7 mouse cellular contexts compared by ENCODE assay signal in genomic region chr1:91446060-91446459, GRCm38 (mm10). TPM values are rescaled to one million over a fixed set of nuclear protein-coding genes. Genes with fewer than 3 reads are reported as not detected.
DNase-seq lines count a peak whose midpoint lies in the region; ATAC-seq and TF ChIP-seq lines count a peak whose summit lies in the region.

No protein-coding gene starts in this region.

- POLR2A ChIA-PET in Patski (lab: Charles Lee), result no interaction called here

- H3K4me3 ChIP-seq in liver, postnatal 0 days (ENCODE audit: low read depth, low read length), result no peak overlapping the region
- H3K4me3 ChIP-seq in forebrain, embryonic 13.5 days, result no peak overlapping the region
- H3K4me3 ChIP-seq in midbrain, embryonic 10.5 days, result no peak overlapping the region

- H3K4me1 ChIP-seq in liver, postnatal 0 days (ENCODE audit: insufficient read depth), result peaks cover 40% of the 10 kb centered on the region
- no peaks in the 10 kb centered on the region for H3K4me1 ChIP-seq in forebrain, embryonic 13.5 days
- H3K4me1 ChIP-seq in midbrain, embryonic 10.5 days, result peaks cover 11% of the 10 kb centered on the region

- H3K9me3 ChIP-seq in liver, postnatal 0 days (ENCODE audit: low read length), result no peaks in the 10 kb centered on the region; the same call in 1 of the 2 replicates
- H3K9me3 ChIP-seq in forebrain, embryonic 13.5 days (replicated peaks), result peaks cover 7% of the 10 kb centered on the region; the same call in 1 of the 2 replicates
- H3K9me3 ChIP-seq in midbrain, embryonic 10.5 days (replicated peaks), result peaks cover 10% of the 10 kb centered on the region

- H3K9ac ChIP-seq in liver, postnatal 0 days (replicated peaks), result no peak overlapping the region
- no peak overlapping the region for H3K9ac ChIP-seq in forebrain, embryonic 13.5 days

- TF ChIP-seq EP300 in liver, postnatal 0 days (IDR thresholded peaks at IDR 0.05; ENCODE audit: low read depth), result peak; percentile 75

- in situ Hi-C loops in Patski (cut with MboI; ENCODE audit: low pct_unique_long_range_greater_than_20kb), result no loop called here

- TF ChIP-seq CTCF in Patski (IDR thresholded peaks at IDR 0.05), result no peak
- TF ChIP-seq CTCF in liver, postnatal 0 days (IDR thresholded peaks at IDR 0.05; ENCODE audit: low read depth), result no peak

- CTCF ChIA-PET in Patski (lab: Charles Lee), result interaction anchor here (1.7 to 6.8 kb wide), 3 partner anchors 11 to 37 kb away, joined by 3 to 31 read pairs (median 11); no protein-coding TSS in a partner anchor

- H3K4me2 ChIP-seq in liver, postnatal 0 days (ENCODE audit: low read depth, low read length), result no peak overlapping the region
- no peak overlapping the region for H3K4me2 ChIP-seq in forebrain, embryonic 13.5 days

- H3K36me3 ChIP-seq in liver, postnatal 0 days (replicated peaks; ENCODE audit: insufficient read depth, low read length), result peaks cover 53% of the 10 kb centered on the region
- H3K36me3 ChIP-seq in forebrain, embryonic 13.5 days (ENCODE audit: poor library complexity, severe bottlenecking), result peaks cover 45% of the 10 kb centered on the region
- H3K36me3 ChIP-seq in midbrain, embryonic 10.5 days, result peaks cover 32% of the 10 kb centered on the region

- peak; percentile 41 for ATAC-seq in Patski
- peak; percentile 95 for ATAC-seq in liver, postnatal 0 days
- ATAC-seq in forebrain, embryonic 13.5 days, result no peak

- WGBS in liver, postnatal 0 days (ENCODE audit: insufficient replicate concordance), result 56% methylated on average over 8 of the region's 8 CpGs
- 89% methylated on average over 8 of the region's 8 CpGs for WGBS in forebrain, embryonic 13.5 days
- 88% methylated on average over 8 of the region's 8 CpGs for WGBS in midbrain, embryonic 10.5 days

- intact Hi-C loops in heart, postnatal 36 days (cut with DNase I), result no loop called here

- peak; percentile 92 for DNase-seq in Patski (ENCODE audit: low read depth, low spot score)
- DNase-seq in adrenal gland, postnatal 36 days, result peak; percentile 88 to 93
- peak; percentile 77 to 84 for DNase-seq in heart, postnatal 36 days
- peak; percentile 80 for DNase-seq in liver, postnatal 0 days
- DNase-seq in midbrain, embryonic 10.5 days (ENCODE audit: low spot score), result no peak
- DNase-seq in frontal cortex, postnatal 25 days (ENCODE audit: low spot score in 2 of 2), result no peak

- H3K27me3 ChIP-seq in Patski, result no peaks in the 10 kb centered on the region
- H3K27me3 ChIP-seq in liver, postnatal 0 days (ENCODE audit: insufficient read depth, low read length), result no peaks in the 10 kb centered on the region
- no peaks in the 10 kb centered on the region for H3K27me3 ChIP-seq in forebrain, embryonic 13.5 days
- H3K27me3 ChIP-seq in midbrain, embryonic 10.5 days (ENCODE audit: low read depth, poor library complexity, severe bottlenecking), result no peaks in the 10 kb centered on the region

- peak overlapping the region; percentile 90 for H3K27ac ChIP-seq in liver, postnatal 0 days (ENCODE audit: low read depth)
- no peak overlapping the region for H3K27ac ChIP-seq in forebrain, embryonic 13.5 days
- no peak overlapping the region for H3K27ac ChIP-seq in midbrain, embryonic 10.5 days (replicated peaks)

RNA-seq across cellular contexts. Expression of gene Per2, which starts 13.1 kb away (rescaled TPM):
- polyA plus RNA-seq in Patski (2021), result 9.7 TPM
- total RNA-seq in adrenal gland, postnatal 36 days (2021), result 10 to 100 TPM; 37.1 to 84.7 TPM
- 10 to 100 TPM in 1 of 2 experiments, 1 to 10 TPM in 1; 7.9 to 13.5 TPM for total RNA-seq in heart, postnatal 36 days (2021)
- 2.4 and 2.5 TPM in 2 replicates for polyA plus RNA-seq in liver, postnatal 0 days (2015; fragmentation: Nextera tagmentation; extraction: Ambion mirVana)
- polyA plus RNA-seq in forebrain, embryonic 13.5 days (2015; fragmentation: Nextera tagmentation; extraction: Ambion mirVana), result 2.6 and 3.8 TPM in 2 replicates
- 2.5 and 4.0 TPM in 2 replicates for polyA plus RNA-seq in midbrain, embryonic 10.5 days (2016; fragmentation: Nextera tagmentation; extraction: Ambion mirVana)

RNA-seq across cellular contexts. Expression of gene Hes6, which starts 32.2 kb away (rescaled TPM):
- 52.9 TPM for polyA plus RNA-seq in Patski (2021)
- total RNA-seq in adrenal gland, postnatal 36 days (2021), result 100 to 1,000 TPM; 274 to 679 TPM
- total RNA-seq in heart, postnatal 36 days (2021), result 10 to 100 TPM; 18.0 to 20.1 TPM
- 33.1 and 35.0 TPM in 2 replicates for polyA plus RNA-seq in liver, postnatal 0 days (2015; fragmentation: Nextera tagmentation; extraction: Ambion mirVana)
- polyA plus RNA-seq in forebrain, embryonic 13.5 days (2015; fragmentation: Nextera tagmentation; extraction: Ambion mirVana), result 314 and 322 TPM in 2 replicates
- 213 and 329 TPM in 2 replicates for polyA plus RNA-seq in midbrain, embryonic 10.5 days (2016; fragmentation: Nextera tagmentation; extraction: Ambion mirVana)

RNA-seq across cellular contexts. Expression of gene Ilkap, which starts 47.4 kb away (rescaled TPM):
- polyA plus RNA-seq in Patski (2021), result 82.4 TPM
- total RNA-seq in adrenal gland, postnatal 36 days (2021), result 100 to 1,000 TPM in 1 of 2 experiments, 10 to 100 TPM in 1; 97.0 to 132 TPM
- 10 to 100 TPM; 47.4 to 51.9 TPM for total RNA-seq in heart, postnatal 36 days (2021)
- 40.3 and 42.8 TPM in 2 replicates for polyA plus RNA-seq in liver, postnatal 0 days (2015; fragmentation: Nextera tagmentation; extraction: Ambion mirVana)
- polyA plus RNA-seq in forebrain, embryonic 13.5 days (2015; fragmentation: Nextera tagmentation; extraction: Ambion mirVana), result 162 and 181 TPM in 2 replicates
- polyA plus RNA-seq in midbrain, embryonic 10.5 days (2016; fragmentation: Nextera tagmentation; extraction: Ambion mirVana), result 173 and 177 TPM in 2 replicates

RNA-seq across cellular contexts. Expression of gene Traf3ip1, which starts 48.4 kb away (rescaled TPM):
- polyA plus RNA-seq in Patski (2021), result 19.0 TPM
- 10 to 100 TPM; 11.2 to 16.9 TPM for total RNA-seq in adrenal gland, postnatal 36 days (2021)
- total RNA-seq in heart, postnatal 36 days (2021), result 1 to 10 TPM; 4.6 to 5.4 TPM
- polyA plus RNA-seq in liver, postnatal 0 days (2015; fragmentation: Nextera tagmentation; extraction: Ambion mirVana), result 2.2 and 2.5 TPM in 2 replicates
- polyA plus RNA-seq in forebrain, embryonic 13.5 days (2015; fragmentation: Nextera tagmentation; extraction: Ambion mirVana), result 9.9 and 11.2 TPM in 2 replicates
- 10.5 and 12.9 TPM in 2 replicates for polyA plus RNA-seq in midbrain, embryonic 10.5 days (2016; fragmentation: Nextera tagmentation; extraction: Ambion mirVana)

Comparison
In these comparisons a context has a peak if more than half of its experiments do, and no peak if none do; other contexts are left out.
1. DNase-seq: peak in Patski (single experiment), adrenal gland, postnatal 36 days (2 of 2), heart, postnatal 36 days (2 of 2) and liver, postnatal 0 days (single experiment); none in midbrain, embryonic 10.5 days (single experiment) and frontal cortex, postnatal 25 days (0 of 2).